Mouse (Mus musculus) MEL (cell line): Measurements from ENCODE around the gene Schip1. TPM values are rescaled to one million over a fixed set of nuclear protein-coding genes. Genes with fewer than 3 reads are reported as not detected.

Experiments
- DNase-seq: peaks from one replicate; pipeline ENCODE4 v3.0.0; 2011; ENCODE audit warnings: low read depth, low spot score
- H3K27ac ChIP-seq: 2 replicates; pipeline ENCODE4 v1.5.1; 2012; ENCODE audit warnings: low read depth, mild to moderate bottlenecking, control low read depth, low read length, moderate library complexity; ENCODE audit not compliant: control insufficient read depth
- H3K27me3 ChIP-seq, 2 experiments: fragments of 150-350 bp in 1 of 2; sonication (generic) in 1 of 2; 2 replicates each; pipeline ENCODE4 v1.6.1; 2012; ENCODE audit warnings: low read length in 2 of 2, mild to moderate bottlenecking in 2 of 2, improper control_type of control experiment in 1 of 2, moderate library complexity in 1 of 2; ENCODE audit not compliant: insufficient read depth in 2 of 2, control insufficient read depth in 1 of 2
- H3K36me3 ChIP-seq, 2 experiments: 2 replicates each; pipeline ENCODE4 v1.6.1; 2012 to 2014; ENCODE audit warnings: low read length in 2 of 2, improper control_type of control experiment in 1 of 2, inconsistent platforms in 1 of 2, mild to moderate bottlenecking in 1 of 2; ENCODE audit not compliant: insufficient read depth in 2 of 2, control insufficient read depth in 1 of 2
- H3K4me1 ChIP-seq, 2 experiments: fragments of 150-350 bp in 1 of 2; sonication (generic) in 1 of 2; 2 replicates each; pipeline ENCODE4 v1.6.1; 2012; ENCODE audit warnings: low read length in 2 of 2, improper control_type of control experiment in 1 of 2, mild to moderate bottlenecking in 1 of 2; ENCODE audit not compliant: insufficient read depth in 2 of 2, control insufficient read depth in 1 of 2
- H3K4me3 ChIP-seq, 2 experiments: fragments of 150-350 bp in 1 of 2; sonication (generic) in 1 of 2; 2 replicates each; pipeline ENCODE4 v1.5.1; 2012; ENCODE audit warnings: low read depth in 2 of 2, low read length in 2 of 2, mild to moderate bottlenecking in 2 of 2, moderate library complexity in 2 of 2, control low read depth in 1 of 2, improper control_type of control experiment in 1 of 2; ENCODE audit not compliant: control insufficient read depth in 1 of 2, insufficient read depth in 1 of 2
- H3K79me2 ChIP-seq: 2 replicates; pipeline ENCODE4 v1.6.1; 2012; ENCODE audit warnings: mild to moderate bottlenecking, low read length, moderate library complexity; ENCODE audit not compliant: control insufficient read depth, poor library complexity, insufficient read depth
- H3K9ac ChIP-seq: 2 replicates; pipeline ENCODE4 v1.6.1; 2012; ENCODE audit warnings: low read depth, mild to moderate bottlenecking, control low read depth, low read length, moderate library complexity; ENCODE audit not compliant: control insufficient read depth, poor library complexity, severe bottlenecking
- H3K9me3 ChIP-seq: fragments of 150-350 bp; sonication (generic); replicated peaks from 2 replicates; pipeline ENCODE4 v1.6.1; 2012; ENCODE audit warnings: mild to moderate bottlenecking, low read length, improper control_type of control experiment, moderate library complexity; ENCODE audit not compliant: insufficient read depth
- BHLHE40 ChIP-seq: IDR thresholded peaks from 2 replicates; pipeline ENCODE4 v1.6.1; 2012; ENCODE audit warnings: low read depth, mild to moderate bottlenecking, inconsistent platforms, low read length, improper control_type of control experiment, borderline replicate concordance
- CHD1 ChIP-seq: IDR thresholded peaks from 2 replicates; pipeline ENCODE4 v1.6.1; 2012; ENCODE audit warnings: low read depth, mild to moderate bottlenecking, inconsistent platforms, low read length, improper control_type of control experiment
- E2F4 ChIP-seq: IDR thresholded peaks from 2 replicates; pipeline ENCODE4 v1.6.1; 2011; ENCODE audit warnings: low read depth, low read length, improper control_type of control experiment, borderline replicate concordance
- ELF1 ChIP-seq: IDR thresholded peaks from 2 replicates; pipeline ENCODE4 v1.6.1; 2014; ENCODE audit warnings: low read depth, mild to moderate bottlenecking, inconsistent platforms, low read length, improper control_type of control experiment, moderate library complexity
- GABPA ChIP-seq: IDR thresholded peaks from 2 replicates; pipeline ENCODE4 v1.6.1; 2012; ENCODE audit warnings: low read depth, mild to moderate bottlenecking, inconsistent platforms, low read length, improper control_type of control experiment, moderate library complexity
- JUND ChIP-seq: IDR thresholded peaks from 2 replicates; pipeline ENCODE4 v1.6.1; 2011; ENCODE audit warnings: low read depth, mild to moderate bottlenecking, improper control_type of control experiment, low read length
- KAT2A ChIP-seq: conservative IDR thresholded peaks from 2 replicates; pipeline ENCODE4 v1.6.1; 2012; ENCODE audit warnings: low read depth, low read length, improper control_type of control experiment, inconsistent platforms
- MAFK ChIP-seq: IDR thresholded peaks from 2 replicates; pipeline ENCODE4 v1.6.1; 2011; ENCODE audit warnings: low read depth, mild to moderate bottlenecking, low read length, improper control_type of control experiment, borderline replicate concordance
- MAZ ChIP-seq: IDR thresholded peaks from 2 replicates; pipeline ENCODE4 v1.6.1; 2012; ENCODE audit warnings: low read depth, mild to moderate bottlenecking, inconsistent platforms, low read length, improper control_type of control experiment
- MYB ChIP-seq: IDR thresholded peaks from 2 replicates; pipeline ENCODE4 v1.6.1; 2011; ENCODE audit warnings: mild to moderate bottlenecking, low read depth, low read length, improper control_type of control experiment
- NELFE ChIP-seq: IDR thresholded peaks from 2 replicates; pipeline ENCODE4 v1.6.1; 2011; ENCODE audit warnings: low read depth, low read length, improper control_type of control experiment
- NRF1 ChIP-seq: IDR thresholded peaks from 2 replicates; pipeline ENCODE4 v1.6.1; 2014; ENCODE audit warnings: low read depth, mild to moderate bottlenecking, inconsistent platforms, low read length, improper control_type of control experiment, moderate library complexity; ENCODE audit not compliant: poor library complexity, insufficient read depth, severe bottlenecking
- POLR2A ChIP-seq, 2 experiments: IDR thresholded peaks; 2 replicates each; pipeline ENCODE4 v1.6.1; 2011 to 2012; ENCODE audit warnings: low read length in 2 of 2, mild to moderate bottlenecking in 2 of 2, control low read depth in 1 of 2, improper control_type of control experiment in 1 of 2, low read depth in 1 of 2, moderate library complexity in 1 of 2; ENCODE audit not compliant: control insufficient read depth in 1 of 2, insufficient read depth in 1 of 2, poor library complexity in 1 of 2
- POLR2AphosphoS2 ChIP-seq: IDR thresholded peaks from 2 replicates; pipeline ENCODE4 v1.6.1; 2011; ENCODE audit warnings: low read length, improper control_type of control experiment
- RAD21 ChIP-seq: IDR thresholded peaks from 2 replicates; pipeline ENCODE4 v1.6.1; 2011; ENCODE audit warnings: mild to moderate bottlenecking, low read depth, low read length, improper control_type of control experiment
- RCOR1 ChIP-seq: IDR thresholded peaks from 2 replicates; pipeline ENCODE4 v1.6.1; 2012; ENCODE audit warnings: low read depth, mild to moderate bottlenecking, inconsistent platforms, low read length, improper control_type of control experiment
- USF2 ChIP-seq, 2 experiments: IDR thresholded peaks; 2 replicates each; pipeline ENCODE4 v1.6.1; 2011 to 2012; ENCODE audit warnings: improper control_type of control experiment in 2 of 2, low read length in 2 of 2, borderline replicate concordance in 1 of 2, inconsistent platforms in 1 of 2, low read depth in 1 of 2, mild to moderate bottlenecking in 1 of 2; ENCODE audit not compliant: insufficient read depth in 1 of 2
- ZC3H11A ChIP-seq: IDR thresholded peaks from 2 replicates; pipeline ENCODE4 v1.6.1; 2012; ENCODE audit warnings: low read depth, mild to moderate bottlenecking, inconsistent platforms, low read length, improper control_type of control experiment
- ZKSCAN1 ChIP-seq: IDR thresholded peaks from 2 replicates; pipeline ENCODE4 v1.6.1; 2012; ENCODE audit warnings: low read depth, mild to moderate bottlenecking, inconsistent platforms, low read length, improper control_type of control experiment, moderate library complexity
- ZMIZ1 ChIP-seq: IDR thresholded peaks from 2 replicates; pipeline ENCODE4 v1.6.1; 2012; ENCODE audit warnings: low read depth, mild to moderate bottlenecking, inconsistent platforms, low read length, improper control_type of control experiment, moderate library complexity
- polyA plus RNA-seq, 2 experiments: library from polyadenylated mRNA; stranded (reverse) in 1 of 2; unstranded in 1 of 2; fragments of >175 nt in 1 of 2; fragments of >200 nt in 1 of 2; gene quantifications; 2 replicates each; pipeline versions ENCODE4 v1.2.1 to v1.2.4; 2012; ENCODE audit warnings: low replicate concordance in 2 of 2, low read depth in 1 of 2; ENCODE audit not compliant: insufficient read length in 2 of 2, insufficient read depth in 1 of 2, missing spikeins in 1 of 2
- total RNA-seq: library from RNA; depleted of rRNA; stranded (reverse); fragments of 300-350 nt; gene quantifications from 2 replicates; pipeline ENCODE4 v1.2.3, GENCODE M21; 2012

Schip1 gene
- total and polyA plus RNA-seq, 3 experiments, result 10.1 to 12.4 TPM; not detected in 1

- no peaks in the 10 kb centered on the region for H3K4me1 ChIP-seq
- H3K9me3 ChIP-seq, result no peaks in the 10 kb centered on the region
- no peaks in the 10 kb centered on the region for H3K36me3 ChIP-seq
- H3K27ac ChIP-seq, result no peak overlapping the region
- no peak for DNase-seq
- H3K4me3 ChIP-seq, result no peak overlapping the region
- TF ChIP-seq KAT2A, result no peak
- TF ChIP-seq POLR2A (IDR thresholded peaks at IDR 0.05; ENCODE audit: control insufficient read depth in 1 of 2, insufficient read depth in 1 of 2, low read depth in 1 of 2, low read length in 2 of 2, poor library complexity in 1 of 2), result no peak
- no peak for TF ChIP-seq ELF1
- no peak for TF ChIP-seq ZMIZ1
- TF ChIP-seq CHD1, result no peak
- TF ChIP-seq NRF1, result no peak
- no peak for TF ChIP-seq POLR2AphosphoS2
- no peak for TF ChIP-seq NELFE
- no peak for TF ChIP-seq RCOR1
- no peaks in the 10 kb centered on the region for H3K27me3 ChIP-seq
- H3K9ac ChIP-seq, result no peak overlapping the region
- H3K79me2 ChIP-seq, result no peaks in the 10 kb centered on the region; the same call in 1 of the 2 replicates
Observed at GRCm38 (mm10) chr3:68568149-68568548, 503.5 kb downstream of the Schip1 start.

GRCm38 (mm10) chr3:68568716-68569115 lies 504.1 kb downstream of the Schip1 start:
- H3K79me2 ChIP-seq, result no peaks in the 10 kb centered on the region; the same call in 1 of the 2 replicates
- no peaks in the 10 kb centered on the region for H3K9me3 ChIP-seq
- no peaks in the 10 kb centered on the region for H3K27me3 ChIP-seq
- no peak overlapping the region for H3K27ac ChIP-seq
- no peak overlapping the region for H3K4me3 ChIP-seq
- no peak for DNase-seq
- H3K9ac ChIP-seq, result no peak overlapping the region
- TF ChIP-seq CHD1 (no peak), RAD21 (no peak)
- no peaks in the 10 kb centered on the region for H3K36me3 ChIP-seq
- H3K4me1 ChIP-seq, result no peaks in the 10 kb centered on the region

- DNase-seq, result no peak
- no peak overlapping the region for H3K9ac ChIP-seq
- no peaks in the 10 kb centered on the region for H3K36me3 ChIP-seq
- TF ChIP-seq MAFK (no peak), ZKSCAN1 (no peak), MYB (no peak), BHLHE40 (no peak), USF2 (IDR thresholded peaks at IDR 0.05; ENCODE audit: borderline replicate concordance in 1 of 2, insufficient read depth in 1 of 2, low read depth in 1 of 2, low read length in 2 of 2) (no peak), GABPA (no peak), JUND (no peak), ZC3H11A (no peak), MAZ (no peak), POLR2AphosphoS2 (no peak), CHD1 (no peak), E2F4 (no peak)
- TF ChIP-seq, all 39 proteins: peak for 0
- Histone ChIP-seq H3K9me3 (no peaks in the 10 kb centered on the region), H3K4me3 (no peak overlapping the region), H3K4me1 (no peaks in the 10 kb centered on the region), H3K27ac (no peak overlapping the region), H3K79me2 (no peaks in the 10 kb centered on the region; the same call in 1 of the 2 replicates), H3K27me3 (no peaks in the 10 kb centered on the region)
Observed at GRCm38 (mm10) chr3:68570319-68570718, 505.7 kb downstream of the Schip1 start.
